Mouse (Mus musculus) ES-Bruce4 (cell line): ENCODE measurements at regions not wholly inside any gene's neighbourhood (a gene's known extent, or its start where the extent isn't known, plus 50 kb on each side); places are given as distances from the start of the nearest gene placed in this dataset.

Experiments used
- CTCF ChIP-seq: IDR thresholded peaks from one replicate; pipeline ENCODE4 v1.8.1; 2011; ENCODE audit warnings: low read depth, low read length
- EP300 ChIP-seq: IDR thresholded peaks from 2 replicates; pipeline ENCODE4 v1.6.1; 2011; ENCODE audit warnings: low read depth, low read length; ENCODE audit not compliant: insufficient read depth
- POLR2A ChIP-seq: IDR thresholded peaks from one replicate; pipeline ENCODE4 v1.8.1; 2011; ENCODE audit warnings: low read length; ENCODE audit not compliant: insufficient read depth

DNA sequence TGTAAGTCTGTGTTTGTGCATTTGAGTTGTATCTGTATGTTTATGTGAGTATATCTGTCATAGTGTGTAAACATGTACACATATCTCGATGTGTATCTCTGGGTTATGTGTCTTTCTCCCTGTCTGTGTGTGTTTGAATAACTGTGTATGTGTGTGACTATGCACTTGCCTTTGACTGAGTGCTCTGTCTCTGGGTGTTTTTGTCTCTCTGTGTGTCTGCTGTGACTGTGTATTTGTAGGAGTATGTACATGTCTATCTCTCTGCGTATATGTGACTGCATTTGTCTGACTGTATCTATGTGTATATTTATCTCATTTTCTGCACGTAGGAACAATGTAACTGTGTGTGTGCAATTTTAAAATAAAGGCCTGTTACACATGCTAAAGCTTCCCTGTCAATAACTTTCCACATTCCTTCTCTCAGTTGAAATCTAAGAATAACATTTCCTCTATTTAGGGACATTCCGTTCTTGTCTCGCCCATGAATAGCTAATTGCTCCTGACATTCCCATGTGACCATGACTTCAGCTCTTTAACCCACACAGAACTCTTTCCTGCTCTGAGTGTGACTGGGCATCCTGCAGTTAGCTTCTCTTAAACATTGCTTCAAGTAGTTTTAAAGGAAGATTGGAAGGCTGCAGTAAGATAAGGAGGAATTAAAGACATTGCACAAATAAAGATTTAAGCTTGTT is 257.2 kb upstream of the Klf6 start:
- TF ChIP-seq CTCF (no peak), POLR2A (no peak), EP300 (no peak)
